Mouse (Mus musculus): Measurements from ENCODE around the gene Eef1akmt2.

Eef1akmt2 gene

DNA sequence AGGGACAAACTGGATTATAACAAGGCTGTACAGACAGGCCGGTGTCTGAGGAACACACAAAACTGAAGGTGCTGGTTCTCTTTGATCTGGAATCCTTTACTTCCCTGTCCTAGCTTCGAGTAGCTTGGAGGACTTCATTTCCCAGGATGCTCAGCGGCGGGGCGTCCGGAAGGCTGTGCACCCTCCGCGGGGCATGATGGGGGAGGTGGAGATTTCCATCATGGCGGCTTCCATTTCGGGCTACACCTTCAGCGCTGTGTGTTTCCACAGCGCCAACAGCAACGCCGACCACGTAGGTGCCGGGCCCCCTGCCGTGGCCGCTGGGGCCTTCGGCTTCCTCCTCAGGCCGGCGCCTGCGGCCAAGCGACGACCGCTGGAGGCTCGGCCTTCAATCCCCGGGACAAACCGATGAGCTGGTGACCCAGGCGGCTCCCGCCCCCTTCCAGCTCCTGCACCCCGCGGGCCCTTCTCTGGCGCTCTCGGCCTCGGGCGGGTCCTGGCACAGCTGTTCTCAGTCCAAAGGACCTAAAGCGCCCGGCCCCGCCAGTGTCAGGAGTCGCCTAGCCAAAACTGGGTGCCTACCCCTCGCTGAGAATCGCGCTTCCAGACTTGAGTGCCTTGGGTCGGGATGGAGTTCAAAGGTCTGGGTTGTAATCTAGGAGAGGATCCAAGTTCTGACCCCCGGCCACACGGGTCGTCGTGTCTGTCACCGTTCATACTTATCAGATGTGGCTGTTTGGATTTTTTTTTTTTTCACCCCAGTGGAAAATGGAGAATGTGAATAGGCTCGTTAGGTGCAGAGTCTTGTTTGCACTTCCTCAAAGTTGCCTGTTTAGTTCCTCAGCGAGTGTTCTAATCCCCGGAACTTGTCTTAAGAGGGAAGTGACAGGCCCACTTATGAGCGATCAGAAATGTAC lies 6.8 kb upstream of the Eef1akmt2 start, which contains the start of gene Abraxas2:
Gene Abraxas2, plus strand, starts transcription at position 184 of the 917 bp plus-strand sequence.
- DNase-seq: peak; percentile 94

DNA sequence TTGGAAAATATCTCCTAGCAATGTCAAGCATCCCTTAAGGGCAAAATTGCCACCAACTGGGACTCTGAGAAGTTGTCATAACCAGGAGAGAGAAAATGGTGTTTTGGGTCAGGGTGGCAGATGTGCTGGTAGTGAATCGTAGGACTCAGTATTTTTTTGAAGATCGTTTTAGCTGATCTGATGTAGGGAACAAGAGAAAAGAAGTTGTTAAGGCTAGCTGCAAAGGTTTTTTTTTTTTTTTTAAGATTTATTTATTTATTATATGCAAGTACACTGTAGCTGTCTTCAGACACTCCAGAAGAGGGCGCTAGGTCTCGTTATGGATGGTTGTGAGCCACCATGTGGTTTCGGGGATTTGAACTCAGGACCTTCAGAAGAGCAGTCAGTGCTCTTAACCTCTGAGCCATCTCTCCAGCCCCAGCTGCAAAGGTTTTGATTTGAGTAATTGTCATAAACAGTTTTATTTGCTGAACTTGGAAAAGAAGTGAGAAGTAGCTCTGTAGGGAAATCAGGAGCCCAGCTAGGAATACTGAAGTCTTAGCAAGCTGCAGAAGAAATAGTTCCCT lies 5.7 kb upstream of the Eef1akmt2 start:
- DNase-seq: peak; percentile 21

DNA sequence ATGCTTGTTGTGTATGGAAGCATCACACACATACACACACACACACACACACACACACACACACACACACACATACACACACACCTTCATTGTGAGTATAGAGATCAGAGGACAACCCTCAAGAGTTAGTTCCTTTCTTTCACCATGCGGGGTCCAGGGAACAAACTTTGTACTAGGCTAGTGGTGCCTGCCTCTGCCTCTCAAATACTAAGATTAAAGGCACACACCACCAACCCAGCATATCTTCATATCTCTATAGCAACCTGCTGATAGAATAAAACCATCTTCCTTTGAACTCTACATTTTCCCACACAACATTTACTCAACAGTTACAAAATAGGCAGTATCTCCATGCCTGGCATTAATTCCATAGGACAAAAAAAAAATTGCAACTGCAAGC lies 3.6 kb upstream of the Eef1akmt2 start:
- no peak for DNase-seq

DNA sequence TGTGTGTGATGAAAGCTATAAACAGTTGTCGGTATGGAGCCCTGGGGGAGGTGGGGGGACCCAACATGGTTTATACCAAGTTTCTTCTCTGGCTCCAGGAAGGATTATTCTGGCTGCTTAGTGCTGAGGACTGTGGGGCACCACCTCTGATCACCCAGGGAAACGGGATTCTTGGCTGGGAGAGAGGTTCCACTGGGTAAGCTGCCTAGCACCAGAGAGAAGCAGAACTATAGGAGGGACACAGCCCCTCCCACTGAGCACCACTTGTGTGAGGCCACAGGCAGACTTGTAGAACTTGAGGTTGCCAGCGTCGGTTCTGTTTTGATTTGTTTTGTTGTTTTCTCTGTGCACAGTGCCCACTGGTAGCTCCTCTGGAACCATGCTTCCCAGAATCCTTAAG lies 1.5 kb upstream of the Eef1akmt2 start:
- no peak for DNase-seq

DNA sequence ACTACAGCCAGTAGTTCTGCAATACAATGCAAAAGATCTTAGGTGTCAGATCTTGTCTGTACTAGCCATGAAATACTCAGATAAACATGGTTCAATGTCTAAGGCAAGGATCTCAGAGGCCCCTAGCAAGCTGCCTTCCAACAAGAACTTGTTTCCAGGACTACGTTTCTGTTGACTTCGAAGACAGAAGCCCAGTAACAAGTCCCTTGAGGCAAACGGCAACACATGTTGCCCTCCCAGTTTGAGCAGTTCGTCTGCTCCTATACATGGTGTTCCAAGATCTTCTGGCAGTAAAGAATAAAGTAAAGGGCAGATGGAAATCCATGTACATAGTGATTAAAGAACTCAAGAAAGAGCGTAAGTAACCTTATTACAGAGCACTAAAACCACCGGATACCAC lies 888 bp upstream of the Eef1akmt2 start:
- no peak for DNase-seq

DNA sequence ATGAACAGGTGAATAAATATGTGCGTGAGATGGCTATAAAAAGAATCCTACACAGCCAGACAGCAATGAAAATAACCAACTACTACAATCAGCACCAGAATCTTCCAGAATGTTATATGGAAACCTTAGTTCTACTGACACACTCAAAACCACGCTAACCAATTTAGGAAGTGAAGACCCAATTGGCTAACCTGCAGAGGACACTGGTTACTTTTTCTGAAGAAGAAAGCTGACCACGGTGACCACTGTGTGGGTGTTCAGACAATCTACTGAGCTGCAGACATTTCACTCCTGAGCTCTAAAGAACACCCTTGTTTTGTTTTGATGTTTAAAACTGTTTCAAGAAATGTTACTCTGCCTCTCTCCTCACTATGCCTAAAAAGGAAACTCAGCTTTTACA lies 9.3 kb downstream of the Eef1akmt2 start:
- no peak for DNase-seq

DNA sequence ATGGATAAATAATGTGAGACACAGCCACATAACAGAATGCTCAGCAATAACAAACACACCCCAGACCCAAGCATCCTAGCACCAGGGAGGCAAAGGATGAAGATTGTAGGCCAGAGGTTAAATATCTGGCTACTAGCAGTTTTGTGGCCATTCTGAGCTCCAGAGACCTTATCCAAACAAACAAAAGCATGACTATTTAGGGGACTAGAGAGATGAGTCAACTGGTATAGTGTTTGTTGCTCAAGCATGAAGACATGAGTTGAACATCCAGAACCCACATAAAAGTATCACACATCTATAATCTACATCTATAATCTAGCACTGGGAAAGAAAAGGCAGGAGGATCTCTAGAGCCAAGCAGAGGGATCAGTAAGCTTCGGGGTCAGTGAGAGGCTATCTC lies 10.0 kb downstream of the Eef1akmt2 start:
- no peak for DNase-seq

DNA sequence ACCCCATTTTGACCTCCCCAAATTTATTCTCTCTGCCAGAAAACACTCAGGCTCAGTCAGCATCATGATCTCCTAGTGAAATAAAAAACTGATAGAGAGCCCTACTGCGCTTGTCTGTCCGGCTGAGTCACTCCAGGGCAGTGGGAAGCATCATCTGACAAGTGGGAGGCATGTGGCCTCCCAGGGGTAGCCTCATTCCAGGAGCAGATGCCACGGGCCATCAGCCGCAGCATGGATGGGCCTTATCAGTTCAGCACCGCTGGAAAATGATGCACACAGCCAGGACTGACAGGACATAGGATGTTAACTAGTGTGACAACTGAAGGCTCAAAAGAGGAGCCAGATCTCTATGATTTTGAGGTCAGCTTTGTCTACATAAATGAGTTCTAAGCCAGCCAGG lies 11.2 kb downstream of the Eef1akmt2 start:
- DNase-seq: no peak

DNA sequence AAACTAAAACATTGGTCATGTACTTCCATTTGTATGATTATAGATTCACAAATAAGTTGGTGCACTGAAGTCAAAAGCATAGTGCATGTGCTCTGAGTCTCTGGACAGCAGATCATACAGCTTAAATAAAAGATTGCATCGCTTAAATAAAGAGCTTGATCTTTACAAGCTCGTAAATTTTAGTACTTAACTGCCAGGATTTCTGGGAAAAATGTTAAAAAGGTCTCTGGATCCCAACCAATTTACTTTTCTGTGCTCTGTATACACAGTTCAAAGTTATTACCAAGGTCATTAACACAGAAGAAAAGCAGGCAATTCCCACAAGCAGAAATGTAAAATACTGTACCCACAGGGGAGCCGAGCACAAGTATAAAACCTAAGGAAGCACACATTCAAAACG lies 21.5 kb downstream of the Eef1akmt2 start:
- no peak for DNase-seq

DNA sequence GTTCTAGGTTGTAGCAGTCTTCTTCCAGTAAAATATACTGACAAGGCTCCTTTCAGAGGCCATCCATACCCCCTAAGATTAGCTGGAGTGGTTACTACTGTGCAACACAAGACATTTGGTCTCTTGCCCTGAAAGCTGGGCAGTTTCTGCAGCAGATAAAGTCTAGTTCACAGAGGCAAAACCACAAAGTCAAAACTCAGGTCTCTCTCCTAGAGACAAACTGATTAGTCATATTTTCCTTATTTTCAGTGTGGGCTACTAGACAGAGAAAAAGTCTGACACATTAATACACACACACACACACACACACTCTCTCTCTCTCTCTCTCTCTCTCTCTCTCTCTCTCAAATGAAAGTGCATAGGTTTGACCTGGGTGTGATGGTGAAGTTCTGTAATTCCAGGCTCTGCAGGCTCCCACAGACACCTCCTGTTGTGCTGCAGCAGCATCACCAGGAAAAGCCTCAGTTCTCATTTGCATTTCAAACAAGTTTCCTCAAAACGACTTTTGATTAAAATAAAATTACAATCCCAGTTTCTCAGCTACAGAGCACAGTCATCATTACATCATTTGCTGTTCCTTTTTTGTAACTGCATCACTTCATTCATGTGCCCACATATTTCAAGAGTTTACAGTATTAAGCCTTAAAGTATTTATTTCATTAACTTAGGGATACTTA lies 28.0 kb downstream of the Eef1akmt2 start:
- no peak for DNase-seq

DNA sequence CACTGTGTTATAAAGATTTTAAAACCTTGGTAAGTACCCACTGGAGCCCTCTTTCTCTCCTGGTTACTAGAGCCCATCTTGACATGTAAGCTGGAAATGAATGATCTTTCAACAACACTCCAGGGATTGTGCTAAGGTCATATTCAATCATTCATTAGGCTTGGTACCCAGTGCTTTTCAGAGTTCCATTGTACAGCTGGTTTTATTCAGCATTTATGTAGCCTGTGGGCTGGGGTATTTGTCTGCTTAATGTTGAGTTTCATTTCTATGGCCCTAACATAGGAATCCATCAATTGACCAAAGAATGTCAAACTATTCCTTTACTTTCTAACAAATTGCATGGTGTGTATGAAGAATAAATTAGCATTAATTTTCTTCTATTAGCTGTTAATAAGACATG lies 28.6 kb downstream of the Eef1akmt2 start:
- DNase-seq: no peak

DNA sequence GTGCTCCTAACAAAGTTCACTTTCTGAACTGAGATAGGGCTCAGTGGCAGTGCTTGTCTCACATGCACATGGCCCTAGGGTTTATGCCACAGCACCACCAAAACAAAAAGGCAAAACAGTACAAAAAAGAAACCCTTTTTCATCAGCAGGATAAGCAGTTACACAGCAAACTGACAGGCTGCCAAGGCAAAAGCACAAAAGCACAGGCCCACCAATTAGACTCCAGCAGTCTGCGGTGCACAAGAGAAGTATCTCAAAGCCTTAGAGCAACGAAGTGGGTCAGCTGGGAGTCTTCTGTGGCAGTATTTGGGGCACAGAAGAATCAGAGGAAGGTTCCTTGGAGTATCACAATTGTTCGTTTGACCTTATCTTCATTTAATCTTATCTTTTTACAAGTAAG lies 31.8 kb downstream of the Eef1akmt2 start:
- no peak for DNase-seq

DNA sequence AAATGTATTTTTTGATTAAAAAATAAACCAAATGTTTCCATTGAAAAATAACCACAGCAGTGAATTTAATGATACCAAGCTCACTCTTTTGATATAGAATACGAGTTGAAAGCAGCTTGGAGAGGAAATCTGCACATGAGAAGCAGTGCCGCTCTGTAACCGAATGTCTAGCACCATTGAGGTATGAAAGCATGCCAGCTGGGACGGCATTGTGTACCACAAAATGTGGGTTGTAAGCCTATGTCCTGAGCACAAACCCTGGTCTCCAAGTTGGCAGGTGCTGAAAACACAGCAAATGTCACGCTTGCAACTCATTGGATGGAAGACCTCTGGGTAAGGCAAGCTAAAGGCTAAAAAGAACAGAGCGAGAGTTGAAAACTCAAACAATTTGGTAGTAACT lies 35.4 kb downstream of the Eef1akmt2 start:
- no peak for DNase-seq

DNA sequence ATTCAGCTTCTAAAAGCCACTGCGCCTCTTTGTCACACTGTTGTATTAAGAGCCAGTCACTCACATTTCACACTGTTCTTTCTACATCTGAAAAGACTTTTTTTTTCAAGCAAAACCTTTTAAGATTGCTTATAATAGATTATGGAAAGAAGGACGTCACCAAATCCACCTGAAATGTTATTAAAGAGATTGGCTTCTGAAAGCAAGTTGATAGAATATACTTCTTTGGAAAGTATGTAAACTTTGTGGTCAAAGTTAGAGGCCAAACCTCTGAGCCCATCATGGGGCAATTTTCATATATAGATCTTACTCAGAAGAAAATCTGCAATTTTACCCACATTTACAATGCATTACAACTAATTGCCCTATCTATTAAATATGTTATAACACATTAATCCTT lies 35.9 kb downstream of the Eef1akmt2 start:
- no peak for DNase-seq

DNA sequence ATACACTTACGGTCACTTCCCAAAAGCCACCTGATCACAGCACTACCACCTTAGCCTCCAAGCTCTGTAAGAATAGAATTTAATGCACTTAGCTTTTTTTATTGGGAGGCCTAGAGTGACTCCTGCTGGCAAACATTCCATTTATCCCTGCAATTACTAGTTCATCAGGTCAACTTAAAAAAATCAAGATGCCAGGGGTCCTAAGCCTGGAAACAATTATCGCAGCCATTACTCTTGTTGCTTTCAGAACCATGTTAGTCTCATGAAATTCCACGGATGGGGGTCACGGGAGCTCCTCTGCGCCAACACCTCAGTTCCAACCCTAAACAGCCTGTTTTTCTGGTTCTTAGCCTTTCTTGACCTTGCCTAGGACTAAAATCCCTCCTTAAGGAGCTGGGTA lies 37.4 kb downstream of the Eef1akmt2 start:
- no peak for DNase-seq

DNA sequence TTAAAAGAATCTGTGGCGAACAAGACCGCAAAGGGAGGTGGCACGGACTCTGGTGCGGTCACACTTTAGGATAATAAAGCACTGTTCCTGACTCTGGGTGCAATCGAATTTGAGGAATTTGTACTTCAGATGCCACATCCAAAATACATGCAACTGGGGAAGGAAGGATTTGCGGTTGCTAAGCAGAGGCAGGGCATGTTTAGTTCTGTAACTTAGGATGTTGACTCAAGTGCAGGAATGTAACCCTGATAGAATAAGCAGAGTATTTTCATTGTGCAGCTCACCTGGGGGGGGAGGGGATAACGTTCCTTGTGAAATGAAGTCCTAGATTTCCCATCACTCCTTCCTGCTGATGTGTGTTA lies 38.4 kb downstream of the Eef1akmt2 start:
- peak; percentile 36 for DNase-seq

DNA sequence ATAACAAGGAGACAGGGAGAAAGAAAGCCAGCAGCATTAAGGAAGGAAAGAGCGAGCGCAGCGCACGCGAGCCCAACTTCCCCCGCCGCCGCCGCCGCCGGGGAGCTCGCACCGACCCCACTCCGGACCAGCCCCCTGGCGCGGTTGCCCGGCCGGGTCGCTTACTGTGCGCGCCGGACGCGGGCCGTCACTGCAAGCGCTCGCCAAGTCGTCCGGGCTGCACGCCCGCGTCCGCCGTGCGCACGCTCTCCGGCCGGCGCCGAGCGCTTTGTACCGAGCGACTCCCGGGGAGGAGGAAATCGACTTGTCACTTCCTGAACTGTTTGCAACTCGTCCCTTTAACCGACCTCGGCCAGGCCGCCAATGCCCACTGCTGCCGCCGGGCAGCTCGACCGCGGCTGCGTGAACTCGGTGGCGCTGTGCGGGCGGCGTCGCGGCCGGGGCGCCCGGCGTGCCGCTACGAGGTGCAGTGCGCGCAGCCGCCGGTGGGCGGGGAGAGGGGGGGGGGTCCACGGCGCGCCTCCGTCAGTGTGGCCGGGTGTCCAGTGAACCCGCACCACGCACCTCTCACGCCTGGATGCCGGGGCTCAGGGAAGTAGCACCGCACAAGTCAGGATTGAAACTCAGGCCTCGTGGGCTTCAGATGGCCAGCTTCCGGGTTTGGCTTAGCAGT lies 38.9 kb downstream of the Eef1akmt2 start, which contains the start of gene Fam53b:
Gene Fam53b, minus strand, starts transcription at position 471 of the 673 bp plus-strand sequence.
- DNase-seq: peak; percentile 70

DNA sequence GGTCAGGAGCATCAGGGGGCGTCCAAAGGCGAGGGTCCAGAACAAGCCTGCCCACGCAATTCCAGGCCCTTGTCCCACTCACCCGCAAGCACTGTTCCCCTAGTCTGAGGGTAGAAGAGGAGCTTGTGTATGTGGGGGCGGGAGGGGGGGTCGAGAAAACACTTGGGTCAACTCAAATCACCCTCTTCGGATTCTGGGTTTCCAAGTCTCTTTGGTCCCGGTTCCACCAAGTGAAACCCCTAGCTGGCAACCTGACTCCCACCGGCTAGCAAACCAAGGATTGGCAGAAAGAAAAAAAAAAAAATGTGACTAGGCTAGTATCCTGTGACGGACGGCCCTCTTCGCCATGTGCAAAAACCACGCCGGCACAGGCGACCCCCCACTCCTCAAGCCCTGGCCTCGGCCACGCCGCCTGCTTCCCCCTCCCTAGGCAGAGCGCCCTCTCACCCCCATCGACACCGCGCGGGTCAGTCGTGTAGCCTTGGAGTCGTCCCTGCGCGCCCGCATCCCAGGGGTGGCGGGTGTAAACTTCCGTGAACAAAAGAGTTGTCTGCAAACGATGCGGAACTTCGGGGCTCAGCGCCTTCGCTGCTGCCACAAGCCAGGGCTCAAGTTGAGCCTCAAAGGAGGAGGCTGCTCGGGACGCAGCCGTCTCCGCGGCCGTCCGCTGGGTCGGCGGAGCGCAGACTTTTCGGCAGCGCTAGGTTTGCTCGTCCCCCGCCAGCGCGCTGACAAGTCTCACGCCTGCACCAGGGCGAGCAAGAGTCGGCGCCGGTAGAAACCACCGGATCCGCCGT lies 39.7 kb downstream of the Eef1akmt2 start:
- DNase-seq: peak; percentile 77

DNA sequence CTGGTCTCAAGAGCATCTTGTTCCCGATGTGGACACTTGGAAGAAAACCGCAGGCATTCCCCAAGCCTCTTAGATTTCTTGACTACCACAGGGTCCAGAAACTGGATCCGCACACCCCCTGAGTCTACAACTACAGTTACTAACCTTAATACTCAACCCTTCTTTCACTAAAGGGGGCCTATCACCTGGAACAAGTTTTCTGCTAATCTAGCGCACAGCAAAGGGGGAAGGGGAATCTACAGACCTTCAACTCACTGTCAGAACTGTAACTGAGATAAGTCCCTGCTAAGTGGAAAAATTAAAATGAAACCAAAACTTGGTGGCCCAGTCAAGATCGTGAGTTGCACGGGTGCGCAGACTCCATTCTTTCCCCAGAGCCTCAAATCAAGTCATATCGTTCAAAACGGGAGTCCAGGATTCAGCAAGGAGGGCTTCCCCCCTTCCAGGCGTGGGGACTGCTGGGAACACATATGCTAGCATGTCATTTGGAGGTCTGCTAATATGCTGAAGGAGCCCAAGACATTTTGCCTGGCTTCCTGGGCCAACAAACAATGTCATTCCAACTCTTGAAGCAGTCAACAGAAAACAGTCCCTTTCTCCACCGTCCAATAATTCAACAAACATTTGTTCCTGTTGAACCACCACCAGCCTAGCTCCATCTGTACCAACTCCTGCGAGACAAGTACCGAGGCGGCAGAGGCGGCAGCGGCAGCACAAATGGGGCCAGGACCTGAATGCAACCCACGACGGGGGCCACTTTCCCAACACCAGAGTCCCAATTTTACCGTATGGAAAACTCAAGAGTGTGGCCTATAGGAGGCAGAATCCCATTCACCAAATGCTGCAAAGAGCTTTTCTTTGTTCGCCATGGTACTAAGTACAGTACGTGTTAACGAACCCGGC lies 40.5 kb downstream of the Eef1akmt2 start:
- peak; percentile 60 for DNase-seq

DNA sequence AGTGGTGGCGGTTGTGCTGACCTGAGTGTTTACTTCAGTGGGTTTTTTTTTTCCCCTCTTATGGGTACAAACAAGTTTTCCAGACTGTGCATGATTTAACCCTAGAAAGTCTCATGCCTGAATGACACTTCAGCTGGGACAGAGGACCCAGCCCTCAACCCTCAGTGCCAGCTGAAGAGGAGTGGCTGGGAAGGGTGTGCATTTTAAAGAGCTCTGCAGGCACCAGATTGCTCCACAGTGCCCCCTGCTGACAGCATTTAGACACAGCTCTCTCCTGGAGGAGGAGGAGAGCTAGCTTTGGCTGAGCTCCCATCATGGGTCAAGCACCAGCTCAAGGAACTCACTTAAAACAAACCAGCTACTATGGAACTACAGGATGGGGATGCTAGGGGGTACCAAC lies 41.6 kb downstream of the Eef1akmt2 start:
- DNase-seq: peak; percentile 94

DNA sequence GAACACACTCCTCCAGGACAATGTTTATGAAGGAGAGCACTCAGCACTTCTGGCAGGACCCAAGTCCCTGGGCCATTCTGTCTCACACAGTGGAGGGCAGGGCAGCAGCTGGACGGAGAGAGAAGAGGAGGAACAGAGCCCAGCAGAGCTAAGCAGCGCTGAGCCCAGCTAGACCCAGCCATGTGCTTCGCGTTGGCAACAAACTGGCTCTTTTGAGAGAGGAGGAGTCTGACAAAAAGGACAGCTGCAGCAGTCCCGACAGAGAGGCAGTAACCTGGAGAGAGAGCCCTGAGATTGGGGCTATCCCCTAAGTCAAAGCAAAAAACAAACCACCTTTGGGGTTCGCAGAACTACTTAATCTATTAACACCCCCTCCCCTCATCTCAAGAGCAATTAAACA lies 42.1 kb downstream of the Eef1akmt2 start:
- DNase-seq: peak; percentile 40
